Mouse (Mus musculus) bone marrow macrophage, adult 2 months (primary cell): ENCODE measurements around the gene Agbl3.

Experiments used
- CTCF ChIP-seq: IDR thresholded peaks from 2 replicates; pipeline ENCODE4 v1.5.1; 2012; ENCODE audit warnings: low read depth, mild to moderate bottlenecking, low read length, moderate library complexity
- POLR2A ChIP-seq: IDR thresholded peaks from 2 replicates; pipeline ENCODE4 v1.6.1; 2012; ENCODE audit warnings: mild to moderate bottlenecking, low read depth, low read length, borderline replicate concordance

GRCm38 (mm10) chr6:34760023-34760422, 20.2 kb upstream of the Agbl3 start:
- TF ChIP-seq CTCF (no peak), POLR2A (no peak)
